Mouse (Mus musculus): ENCODE data around the gene Dennd2a. TPM values are rescaled to one million over a fixed set of nuclear protein-coding genes. Genes with fewer than 3 reads are reported as not detected.

The Dennd2a gene
- polyA plus RNA-seq, 1 experiment from 2014 or later: 13.3 TPM

DNA sequence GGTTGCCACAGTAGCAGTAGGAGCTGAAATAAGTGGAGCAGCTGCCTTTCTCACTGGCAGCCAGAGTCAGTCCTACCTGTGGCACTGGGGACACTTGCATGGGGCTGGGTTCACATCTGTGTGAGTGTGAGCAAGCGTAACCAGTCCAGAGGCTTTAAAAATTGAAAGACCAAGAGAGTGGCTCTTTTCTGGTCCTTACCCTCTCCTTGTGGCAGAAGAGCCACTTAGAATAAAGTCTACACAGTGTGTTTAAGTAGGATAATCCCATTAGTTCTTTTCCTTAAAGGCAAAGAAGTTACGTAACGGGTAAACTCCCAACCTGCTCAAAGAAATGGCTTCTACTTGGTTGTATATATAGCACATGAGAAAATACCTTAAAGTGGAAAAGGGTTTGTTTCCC is 43.2 kb upstream of the Dennd2a start:
- Histone ChIP-seq H3K27me3 (ENCODE audit: insufficient read depth, low read length) (no peaks in the 10 kb centered on the region), H3K4me3 (replicated peaks; ENCODE audit: low read depth, low read length) (no peak overlapping the region), H3K4me1 (replicated peaks; ENCODE audit: insufficient read depth, low read length) (no peaks in the 10 kb centered on the region), H3K27ac (no peak overlapping the region), H3K36me3 (ENCODE audit: insufficient read depth, low read length) (peaks cover 27% of the 10 kb centered on the region), H3K9ac (ENCODE audit: low read depth, low read length) (no peak overlapping the region), H3K4me2 (ENCODE audit: low read length) (no peak overlapping the region), H3K9me3 (replicated peaks; ENCODE audit: low read length) (no peaks in the 10 kb centered on the region)
- 89% methylated on average over 3 of the region's 3 CpGs for WGBS
- no peak for DNase-seq (ENCODE audit: low spot score)
- TF ChIP-seq CTCF (IDR thresholded peaks at IDR 0.05; ENCODE audit: low read depth): no peak
- no peak for ATAC-seq (replicated peaks; ENCODE audit: low FRiP score, low read depth)

DNA sequence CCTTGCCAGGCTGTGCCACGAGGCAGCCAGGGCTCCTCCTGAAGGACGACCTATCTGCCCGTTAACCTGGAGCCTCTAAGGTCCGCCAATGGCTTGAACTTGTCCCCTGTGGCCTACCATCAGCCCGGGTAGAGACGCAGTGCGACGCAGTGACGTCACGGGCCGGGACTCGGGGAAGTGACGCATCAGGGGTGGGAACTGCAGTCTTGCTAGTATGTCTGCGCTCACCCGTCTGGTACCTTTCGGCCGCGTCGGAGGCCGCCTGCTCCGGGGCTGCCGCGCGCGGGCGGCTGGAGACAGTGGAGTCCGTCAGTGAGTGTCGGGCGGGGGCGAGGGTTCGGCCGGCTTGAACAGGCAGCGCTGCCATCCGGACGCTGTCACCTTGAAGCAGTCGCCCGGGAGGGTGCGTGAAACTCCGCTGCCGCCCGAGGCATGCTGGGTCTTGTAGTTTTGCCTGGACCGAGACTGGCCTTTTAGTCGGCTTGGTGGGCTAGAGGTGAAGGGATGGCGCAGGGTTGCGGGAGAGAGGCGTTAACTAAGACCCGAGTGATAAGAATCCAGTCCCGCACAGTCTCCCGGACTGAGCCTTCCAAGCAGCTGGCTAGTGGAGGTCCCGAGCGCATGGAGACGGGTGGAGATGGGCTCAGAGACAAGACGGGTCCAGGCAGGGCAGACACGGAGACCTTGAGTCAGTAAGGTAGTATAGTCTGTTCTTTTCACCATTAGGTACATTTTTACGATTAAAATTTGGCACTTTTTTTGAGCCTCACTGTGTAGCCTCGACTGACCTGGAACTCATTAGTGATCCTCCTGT is 34.9 kb upstream of the Dennd2a start, which contains the start of gene Ndufb2:
Gene Ndufb2, plus strand, starts transcription at position 174 of the 814 bp plus-strand sequence.
- no peaks in the 10 kb centered on the region for H3K9me3 ChIP-seq (replicated peaks; ENCODE audit: low read length)
- under 1% methylated on average over 56 of the region's 56 CpGs for WGBS

DNA sequence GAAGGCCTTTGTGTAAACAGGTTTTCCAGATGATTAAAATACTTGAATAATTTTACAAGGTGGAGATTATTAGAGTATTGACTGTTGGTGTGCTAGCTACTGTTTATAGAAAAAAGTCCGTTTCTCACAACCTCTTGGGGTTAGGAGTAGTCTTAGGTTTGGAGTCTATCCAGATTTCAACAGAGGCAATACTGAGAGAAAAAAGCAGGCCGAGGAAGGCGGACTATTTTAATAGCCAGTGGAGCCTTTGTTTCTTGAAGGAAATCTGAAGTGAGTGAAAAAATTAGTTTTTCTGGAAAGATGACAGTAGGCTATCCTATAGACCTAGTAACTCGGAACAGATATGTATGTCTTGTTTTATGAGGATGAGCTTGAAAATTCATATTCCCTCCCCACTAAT is 33.8 kb upstream of the Dennd2a start:
- no peak overlapping the region for H3K9ac ChIP-seq (ENCODE audit: low read depth, low read length)
- H3K4me3 ChIP-seq (replicated peaks; ENCODE audit: low read depth, low read length): no peak overlapping the region
- H3K27ac ChIP-seq: peak overlapping the region; percentile 93; the same call in 1 of the 2 replicates
- 93% methylated on average over 4 of the region's 4 CpGs for WGBS
- DNase-seq (ENCODE audit: low spot score): no peak
- H3K27me3 ChIP-seq (ENCODE audit: insufficient read depth, low read length): no peaks in the 10 kb centered on the region
- no peaks in the 10 kb centered on the region for H3K9me3 ChIP-seq (replicated peaks; ENCODE audit: low read length)
- ATAC-seq (replicated peaks; ENCODE audit: low FRiP score, low read depth): no peak
- peaks cover 19% of the 10 kb centered on the region for H3K36me3 ChIP-seq (ENCODE audit: insufficient read depth, low read length)
- H3K4me2 ChIP-seq (ENCODE audit: low read length): peak overlapping the region; percentile 79; the same call in 1 of the 2 replicates
- TF ChIP-seq CTCF (IDR thresholded peaks at IDR 0.05; ENCODE audit: low read depth): no peak
- peaks cover 6% of the 10 kb centered on the region; the same call in 1 of the 2 replicates for H3K4me1 ChIP-seq (replicated peaks; ENCODE audit: insufficient read depth, low read length)

More for the DNA sequence above, 34.9 kb upstream of the Dennd2a start, which contains the start of gene Ndufb2:
- ATAC-seq (replicated peaks; ENCODE audit: low FRiP score, low read depth): peak; percentile 99
- H3K36me3 ChIP-seq (ENCODE audit: insufficient read depth, low read length): peaks cover 15% of the 10 kb centered on the region
- DNase-seq (ENCODE audit: low spot score): peak; percentile 96
- peak within 1 kb of the TSS; percentile 83 for H3K4me3 ChIP-seq (replicated peaks; ENCODE audit: low read depth, low read length)
- no peak for TF ChIP-seq CTCF (IDR thresholded peaks at IDR 0.05; ENCODE audit: low read depth)
- H3K27ac ChIP-seq: peak within 1 kb of the TSS; percentile 93
- peaks cover 6% of the 10 kb centered on the region; the same call in 1 of the 2 replicates for H3K4me1 ChIP-seq (replicated peaks; ENCODE audit: insufficient read depth, low read length)
- H3K27me3 ChIP-seq (ENCODE audit: insufficient read depth, low read length): no peaks in the 10 kb centered on the region
- H3K4me2 ChIP-seq (ENCODE audit: low read length): peak within 1 kb of the TSS; percentile 79
- H3K9ac ChIP-seq (ENCODE audit: low read depth, low read length): peak within 1 kb of the TSS; percentile 77

DNA sequence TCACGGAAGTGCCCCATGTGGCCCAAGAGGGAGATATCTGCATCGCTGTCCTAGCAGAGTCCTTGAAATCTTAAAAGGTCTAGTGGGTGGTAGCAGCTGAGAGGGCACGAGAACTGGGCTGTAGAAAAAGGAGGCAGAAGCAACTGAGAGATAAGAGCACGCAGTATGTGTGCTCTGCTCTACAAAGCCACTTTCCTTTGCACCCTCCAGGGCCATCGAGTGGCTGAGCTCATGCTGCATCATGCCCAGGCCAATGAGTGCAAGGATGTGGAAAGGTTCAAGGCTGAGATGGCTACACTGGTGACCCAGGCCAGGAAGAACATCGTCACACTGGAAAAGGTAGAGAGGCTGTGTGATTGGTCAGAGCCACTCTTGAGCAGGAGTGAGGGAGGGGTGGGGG is 27.9 kb upstream of the Dennd2a start, which contains the start of gene Gm42420:
Gene Gm42420, plus strand, starts transcription at position 237 of the 400 bp plus-strand sequence.
- ATAC-seq (replicated peaks; ENCODE audit: low FRiP score, low read depth) (no peak), DNase-seq (ENCODE audit: low spot score) (no peak)
- 96% methylated on average over 6 of the region's 6 CpGs for WGBS
- H3K9ac ChIP-seq (ENCODE audit: low read depth, low read length): no peak within 1 kb of the TSS
- no peaks in the 10 kb centered on the region for H3K4me1 ChIP-seq (replicated peaks; ENCODE audit: insufficient read depth, low read length)
- H3K36me3 ChIP-seq (ENCODE audit: insufficient read depth, low read length): peaks cover 42% of the 10 kb centered on the region
- no peak within 1 kb of the TSS for H3K27ac ChIP-seq
- H3K4me3 ChIP-seq (replicated peaks; ENCODE audit: low read depth, low read length): no peak within 1 kb of the TSS
- H3K9me3 ChIP-seq (replicated peaks; ENCODE audit: low read length): no peaks in the 10 kb centered on the region
- no peak for TF ChIP-seq CTCF (IDR thresholded peaks at IDR 0.05; ENCODE audit: low read depth)
- H3K4me2 ChIP-seq (ENCODE audit: low read length): no peak within 1 kb of the TSS
- no peaks in the 10 kb centered on the region for H3K27me3 ChIP-seq (ENCODE audit: insufficient read depth, low read length)

DNA sequence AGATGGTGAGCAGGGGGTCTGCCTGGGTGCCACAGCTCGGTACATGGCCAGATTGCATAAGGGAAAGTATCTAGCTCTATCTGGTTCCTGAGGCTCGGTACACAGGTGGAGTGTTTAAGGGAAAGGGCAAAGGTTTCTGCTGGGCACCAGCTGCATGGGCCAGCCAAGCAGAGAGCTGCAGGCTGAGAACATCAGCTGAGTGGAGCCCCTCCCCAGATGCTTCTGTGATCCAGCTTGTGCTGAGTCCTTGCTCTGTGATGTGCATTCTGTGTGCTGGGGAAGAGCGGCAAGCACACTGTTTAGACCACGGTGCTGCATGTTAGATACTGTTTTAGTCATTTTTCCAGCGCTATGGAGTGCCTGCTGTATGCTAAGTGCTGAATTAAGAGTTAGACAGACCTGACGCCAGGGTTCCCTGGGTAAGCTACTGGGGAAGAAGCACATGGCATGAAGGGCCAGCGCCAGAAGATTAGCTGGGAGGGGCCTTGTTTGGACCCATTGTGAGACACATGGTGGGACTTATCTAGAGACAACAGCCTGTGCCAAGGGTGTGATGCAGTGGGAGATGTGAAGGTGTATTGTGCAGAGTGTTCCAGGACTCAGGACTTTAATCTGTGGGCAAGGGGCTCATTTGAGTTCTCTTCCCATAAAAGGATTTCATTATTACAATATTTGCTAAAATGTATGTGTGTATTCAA is 23.6 kb upstream of the Dennd2a start:
- Histone ChIP-seq H3K4me1 (replicated peaks; ENCODE audit: insufficient read depth, low read length) (no peaks in the 10 kb centered on the region), H3K4me3 (replicated peaks; ENCODE audit: low read depth, low read length) (no peak overlapping the region), H3K9ac (ENCODE audit: low read depth, low read length) (no peak overlapping the region), H3K9me3 (replicated peaks; ENCODE audit: low read length) (no peaks in the 10 kb centered on the region), H3K4me2 (ENCODE audit: low read length) (no peak overlapping the region), H3K27me3 (ENCODE audit: insufficient read depth, low read length) (no peaks in the 10 kb centered on the region), H3K36me3 (ENCODE audit: insufficient read depth, low read length) (peaks cover 36% of the 10 kb centered on the region; the same call in 1 of the 2 replicates), H3K27ac (no peak overlapping the region)
- TF ChIP-seq CTCF (IDR thresholded peaks at IDR 0.05; ENCODE audit: low read depth): no peak
- DNase-seq (ENCODE audit: low spot score): no peak
- 82% methylated on average over 7 of the region's 7 CpGs for WGBS
- ATAC-seq (replicated peaks; ENCODE audit: low FRiP score, low read depth): no peak

DNA sequence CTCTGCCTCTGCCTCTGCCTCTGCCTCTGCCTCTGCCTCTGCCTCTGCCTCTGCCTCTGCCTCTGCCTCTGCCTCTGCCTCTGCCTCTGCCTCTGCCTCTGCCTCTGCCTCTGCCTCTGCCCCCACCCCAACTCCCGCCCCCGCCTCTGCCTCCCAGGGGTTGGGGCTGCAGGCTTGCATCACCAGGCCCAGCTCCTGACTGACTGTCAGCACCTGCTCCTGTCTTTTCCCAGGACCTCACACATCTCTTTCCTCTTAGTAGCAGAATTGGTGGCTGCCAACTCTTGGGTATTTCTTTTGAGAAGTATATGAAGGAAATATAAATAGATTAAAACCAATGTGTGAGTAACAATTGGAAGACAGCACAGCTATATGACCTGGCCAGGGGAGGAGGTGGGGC is 22.9 kb upstream of the Dennd2a start:
- WGBS: 87% methylated on average over 2 of the region's 2 CpGs
- Histone ChIP-seq H3K36me3 (ENCODE audit: insufficient read depth, low read length) (peaks cover 35% of the 10 kb centered on the region; the same call in 1 of the 2 replicates), H3K4me2 (ENCODE audit: low read length) (no peak overlapping the region), H3K27ac (no peak overlapping the region), H3K4me1 (replicated peaks; ENCODE audit: insufficient read depth, low read length) (no peaks in the 10 kb centered on the region), H3K27me3 (ENCODE audit: insufficient read depth, low read length) (no peaks in the 10 kb centered on the region), H3K9me3 (replicated peaks; ENCODE audit: low read length) (no peaks in the 10 kb centered on the region), H3K4me3 (replicated peaks; ENCODE audit: low read depth, low read length) (no peak overlapping the region), H3K9ac (ENCODE audit: low read depth, low read length) (no peak overlapping the region)
- TF ChIP-seq CTCF (IDR thresholded peaks at IDR 0.05; ENCODE audit: low read depth): no peak
- no peak for DNase-seq (ENCODE audit: low spot score)
- ATAC-seq (replicated peaks; ENCODE audit: low FRiP score, low read depth): no peak

Data from kidney, postnatal 0 days (tissue).